Mouse (Mus musculus) gastrocnemius, adult 2 months (tissue): ENCODE results near the gene Btbd3. TPM values are rescaled to one million over a fixed set of nuclear protein-coding genes. Genes with fewer than 3 reads are reported as not detected.

ENCODE experiments used
- DNase-seq: peaks from one replicate; pipeline ENCODE4 v3.0.0; 2022
- H3K27ac ChIP-seq: fragments of 200-600 bp; 2 replicates; pipeline ENCODE4 v1.8.1; 2022; ENCODE audit warnings: mild to moderate bottlenecking
- H3K4me3 ChIP-seq: fragments of 200-600 bp; 2 replicates; pipeline ENCODE4 v1.8.1; 2022; ENCODE audit warnings: mild to moderate bottlenecking, moderate library complexity
- CTCF ChIP-seq: fragments of 200-600 bp; IDR thresholded peaks from 2 replicates; pipeline ENCODE4 v1.8.1; 2022; ENCODE audit warnings: antibody characterized with exemption, mild to moderate bottlenecking, moderate library complexity
- intact Hi-C: fragments of 180-260 bp; cut with DNase I; formaldehyde crosslinking; loops from one replicate; pipeline ENCODE4 v1.15.1; 2025
- total RNA-seq, 2 experiments: library from RNA; stranded (reverse); gene quantifications; 2 replicates each; pipeline ENCODE4 v1.2.3; 2021

Btbd3 gene
- total RNA-seq, 2 experiments from 2014 or later = 8.4 to 9.7 TPM

GRCm38 (mm10) chr2:138431991-138432390 is 175.6 kb downstream of the Btbd3 start:
- DNase-seq = no peak
- no peak for TF ChIP-seq CTCF
- Histone ChIP-seq H3K27ac (no peak overlapping the region; the same call in 1 of the 2 replicates), H3K4me3 (no peak overlapping the region)
- intact Hi-C loops = no loop called here

- no peak for DNase-seq
- TF ChIP-seq CTCF = no peak
- H3K4me3 ChIP-seq = no peak overlapping the region
- intact Hi-C loops = no loop called here
- no peak overlapping the region for H3K27ac ChIP-seq
Observed at GRCm38 (mm10) chr2:138446466-138446865, 190.1 kb downstream of the Btbd3 start.

- H3K27ac ChIP-seq = no peak overlapping the region
- no peak for TF ChIP-seq CTCF
- no peak for DNase-seq
- intact Hi-C loops = no loop called here
- no peak overlapping the region for H3K4me3 ChIP-seq
Observed at GRCm38 (mm10) chr2:138446943-138447342, 190.6 kb downstream of the Btbd3 start.

GRCm38 (mm10) chr2:138447681-138448080 is 191.3 kb downstream of the Btbd3 start:
- no peak for TF ChIP-seq CTCF
- no peak for DNase-seq
- intact Hi-C loops = no loop called here
- Histone ChIP-seq H3K27ac (no peak overlapping the region), H3K4me3 (no peak overlapping the region)

GRCm38 (mm10) chr2:138468046-138468572 is 211.7 kb downstream of the Btbd3 start:
- TF ChIP-seq CTCF = no peak
- no peak overlapping the region for H3K27ac ChIP-seq
- H3K4me3 ChIP-seq = no peak overlapping the region
- intact Hi-C loops = no loop called here
- DNase-seq = no peak

GRCm38 (mm10) chr2:138473407-138473806 is 217.0 kb downstream of the Btbd3 start:
- no peak overlapping the region for H3K27ac ChIP-seq
- no peak for DNase-seq
- intact Hi-C loops = no loop called here
- TF ChIP-seq CTCF = no peak
- no peak overlapping the region for H3K4me3 ChIP-seq

- Histone ChIP-seq H3K27ac (no peak overlapping the region), H3K4me3 (no peak overlapping the region)
- intact Hi-C loops = no loop called here
- TF ChIP-seq CTCF = no peak
- DNase-seq = no peak
Observed at GRCm38 (mm10) chr2:138476486-138476885, 220.1 kb downstream of the Btbd3 start.

GRCm38 (mm10) chr2:138477278-138477677 is 220.9 kb downstream of the Btbd3 start:
- no peak for TF ChIP-seq CTCF
- DNase-seq = no peak
- H3K4me3 ChIP-seq = no peak overlapping the region
- intact Hi-C loops = no loop called here
- no peak overlapping the region for H3K27ac ChIP-seq

- Histone ChIP-seq H3K27ac (no peak overlapping the region), H3K4me3 (no peak overlapping the region)
- TF ChIP-seq CTCF = no peak
- DNase-seq = no peak
- intact Hi-C loops = no loop called here
Observed at GRCm38 (mm10) chr2:138482541-138482940, 226.2 kb downstream of the Btbd3 start.

- H3K27ac ChIP-seq = no peak overlapping the region
- DNase-seq = no peak
- no peak for TF ChIP-seq CTCF
- intact Hi-C loops = no loop called here
- no peak overlapping the region for H3K4me3 ChIP-seq
Observed at GRCm38 (mm10) chr2:138484871-138485270, 228.5 kb downstream of the Btbd3 start.

GRCm38 (mm10) chr2:138490688-138491405 is 234.5 kb downstream of the Btbd3 start:
- TF ChIP-seq CTCF = no peak

GRCm38 (mm10) chr2:138492176-138492575 is 235.8 kb downstream of the Btbd3 start:
- no peak for TF ChIP-seq CTCF
- no peak overlapping the region for H3K4me3 ChIP-seq
- no peak overlapping the region for H3K27ac ChIP-seq
- no peak for DNase-seq
- intact Hi-C loops = no loop called here

More at GRCm38 (mm10) chr2:138490688-138491405, 234.5 kb downstream of the Btbd3 start:
- intact Hi-C loops = no loop called here
- H3K27ac ChIP-seq = no peak overlapping the region
- DNase-seq = no peak
- no peak overlapping the region for H3K4me3 ChIP-seq

- no peak overlapping the region for H3K27ac ChIP-seq
Observed at GRCm38 (mm10) chr2:138503866-138504380, 247.6 kb downstream of the Btbd3 start.

GRCm38 (mm10) chr2:138515531-138515930 is 259.2 kb downstream of the Btbd3 start:
- DNase-seq = no peak
- Histone ChIP-seq H3K4me3 (no peak overlapping the region), H3K27ac (no peak overlapping the region)
- intact Hi-C loops = no loop called here
- TF ChIP-seq CTCF = no peak

More at GRCm38 (mm10) chr2:138503866-138504380, 247.6 kb downstream of the Btbd3 start:
- intact Hi-C loops = no loop called here
- TF ChIP-seq CTCF = no peak
- DNase-seq = no peak
- no peak overlapping the region for H3K4me3 ChIP-seq
